Mouse (Mus musculus) cerebellum, postnatal 4 days (tissue): ENCODE measurements around the gene Nodal.

Source experiments
- DNase-seq, 2 experiments: peaks; one replicate each; pipeline ENCODE4 v3.0.0; 2022; ENCODE audit warnings: low spot score in 2 of 2, mixed read lengths in 1 of 2

Nodal gene

GRCm38 (mm10) chr10:61398125-61398524 is 19.6 kb upstream of the Nodal start:
- DNase-seq = no peak

- peak; percentile 57 to 73 for DNase-seq
Measured at GRCm38 (mm10) chr10:61399156-61399734, 18.5 kb upstream of the Nodal start.

DNA sequence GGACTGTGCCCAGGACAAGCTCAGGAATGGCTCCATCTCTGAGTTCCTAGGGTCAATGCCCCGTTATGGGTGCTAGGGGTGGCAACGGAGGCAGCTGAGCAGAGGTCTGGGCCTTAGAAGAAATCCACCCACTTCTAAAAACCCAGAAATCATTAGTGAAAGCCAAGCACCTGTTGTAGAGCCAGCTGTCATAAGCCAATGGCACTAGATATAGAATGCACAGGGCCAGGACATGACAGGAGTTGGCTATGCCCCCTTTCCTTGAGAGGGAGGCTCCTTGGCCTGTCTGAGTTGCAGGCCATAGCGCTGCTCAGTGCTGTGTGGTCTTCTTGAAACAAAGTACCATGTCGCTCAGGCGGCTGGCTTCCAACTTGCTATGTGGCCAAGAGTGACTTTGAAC is 17.4 kb upstream of the Nodal start:
- DNase-seq = no peak

DNA sequence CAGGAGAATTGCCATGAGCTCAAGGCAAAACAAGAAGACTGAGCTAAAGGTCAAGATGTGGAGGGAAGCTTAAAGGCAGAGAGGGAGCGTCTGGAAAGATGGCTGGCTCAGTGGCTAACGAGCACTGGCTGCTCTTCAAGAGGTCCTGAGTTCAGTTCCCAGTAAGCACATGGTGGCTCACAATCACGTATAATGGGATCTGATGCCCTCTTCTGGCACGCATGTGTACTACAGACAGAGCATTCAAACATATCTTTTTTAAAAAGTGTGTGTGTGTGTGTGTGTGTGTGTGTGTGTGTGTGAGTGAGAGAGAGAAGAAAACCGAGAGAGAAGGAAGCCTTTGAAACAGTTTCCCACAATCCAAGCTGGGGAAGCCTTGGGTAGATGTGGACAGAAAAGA is 15.3 kb upstream of the Nodal start:
- DNase-seq = no peak

GRCm38 (mm10) chr10:61402911-61403310 is 14.9 kb upstream of the Nodal start:
- DNase-seq = no peak

- DNase-seq = no peak
Measured at GRCm38 (mm10) chr10:61405958-61406357, 11.8 kb upstream of the Nodal start.

DNA sequence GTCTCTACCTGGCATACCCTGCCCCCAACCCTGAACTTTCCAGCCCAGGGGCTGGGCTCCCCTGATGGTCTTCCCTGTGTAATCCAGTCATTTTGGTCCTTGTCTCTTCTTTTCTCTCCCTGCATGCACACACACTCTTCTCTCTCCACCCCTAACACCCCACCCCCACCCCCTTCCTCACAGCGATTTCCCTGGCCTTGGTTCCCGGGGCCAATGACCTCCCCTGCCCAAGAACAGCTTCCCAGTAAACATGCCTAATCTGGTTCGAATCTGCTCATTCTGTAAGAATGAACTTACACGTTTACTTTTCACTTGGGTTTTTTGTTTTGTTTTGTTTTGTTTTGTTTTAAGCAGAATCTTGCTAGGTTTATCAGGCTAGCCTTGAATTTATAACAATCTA is 8.0 kb upstream of the Nodal start:
- no peak for DNase-seq

GRCm38 (mm10) chr10:61410193-61410592 is 7.6 kb upstream of the Nodal start:
- no peak for DNase-seq

DNA sequence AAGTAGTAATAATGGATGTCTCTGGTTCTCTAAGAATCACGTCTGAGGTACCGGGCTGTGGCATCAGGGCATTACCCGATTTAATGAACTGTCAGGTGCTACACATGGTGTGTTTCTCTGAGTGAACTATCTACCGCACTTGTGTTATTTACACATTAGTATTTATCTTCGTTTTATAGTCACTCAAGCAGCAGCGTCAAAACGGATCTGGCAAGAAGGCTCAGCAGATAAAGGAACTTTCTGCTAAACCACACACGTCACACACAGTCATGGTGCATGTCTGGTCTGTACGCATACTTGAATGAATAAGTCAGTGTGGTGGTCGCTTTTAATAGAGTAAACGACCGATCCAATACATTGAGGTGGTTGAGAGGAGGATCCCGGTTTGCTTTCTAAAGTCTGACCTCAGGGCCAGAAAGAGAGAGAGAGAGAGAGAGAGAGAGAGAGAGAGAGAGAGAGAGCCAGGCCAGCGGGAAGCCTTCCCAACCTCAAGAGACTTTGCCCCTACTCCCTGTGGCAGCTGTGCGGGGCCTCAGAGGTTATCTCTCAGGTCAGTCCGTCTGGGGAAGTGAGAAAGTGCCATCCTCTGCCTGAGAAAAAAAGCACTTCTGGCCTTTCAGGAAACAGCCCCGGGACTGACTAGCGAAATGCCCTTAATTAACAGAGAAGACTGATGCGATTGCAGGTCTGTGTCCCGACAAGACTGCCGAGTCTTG is 4.7 kb upstream of the Nodal start:
- DNase-seq = no peak

DNA sequence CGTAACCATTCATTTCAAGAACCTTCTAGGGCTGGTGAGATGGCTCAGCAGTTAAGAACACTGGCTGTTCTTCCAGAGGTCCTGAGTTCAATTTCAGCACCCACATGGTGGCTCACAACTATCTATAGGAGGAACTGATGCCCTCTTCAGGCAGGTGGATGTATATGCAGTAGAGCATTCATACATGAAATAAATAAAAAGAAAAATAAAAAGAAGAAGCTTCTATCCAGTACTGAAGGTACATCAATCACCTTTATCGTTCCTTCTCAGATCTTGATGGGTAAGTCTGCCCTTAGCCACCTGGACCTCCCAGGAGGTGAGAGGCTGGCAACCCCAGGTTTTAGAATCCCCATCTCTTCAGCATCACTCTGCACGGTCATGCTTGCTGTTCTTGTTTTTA is 2.5 kb upstream of the Nodal start:
- no peak for DNase-seq

DNA sequence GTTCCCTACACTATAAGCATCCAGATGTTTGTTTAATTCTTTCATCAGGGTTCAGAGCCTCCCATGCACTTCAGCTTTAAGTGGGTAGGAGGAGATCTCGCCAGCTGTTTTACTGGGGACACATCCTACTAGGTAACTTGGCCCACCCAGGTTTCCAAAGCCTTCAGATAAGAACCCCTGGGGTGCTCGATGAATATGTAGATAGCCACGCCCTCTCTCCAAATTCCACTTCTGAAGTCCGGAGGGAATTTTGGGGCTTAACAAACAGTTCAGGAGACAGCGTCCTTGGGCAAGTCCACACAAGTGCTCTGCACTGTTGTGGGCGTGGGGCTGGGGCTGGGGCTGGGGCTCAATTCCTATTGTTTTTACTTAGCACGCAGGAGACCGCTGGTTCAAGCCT is 1.9 kb upstream of the Nodal start:
- DNase-seq = no peak

- DNase-seq = no peak
Measured at GRCm38 (mm10) chr10:61416561-61416960, 1.2 kb upstream of the Nodal start.

GRCm38 (mm10) chr10:61417046-61417445 is 726 bp upstream of the Nodal start:
- DNase-seq = no peak

GRCm38 (mm10) chr10:61418131-61418900 is 544 bp downstream of the Nodal start:
- DNase-seq = no peak

- DNase-seq = no peak
Measured at GRCm38 (mm10) chr10:61419146-61419545, 1.4 kb downstream of the Nodal start.

GRCm38 (mm10) chr10:61420011-61420410 is 2.2 kb downstream of the Nodal start:
- DNase-seq = no peak

GRCm38 (mm10) chr10:61422861-61423260 is 5.1 kb downstream of the Nodal start:
- no peak for DNase-seq

DNA sequence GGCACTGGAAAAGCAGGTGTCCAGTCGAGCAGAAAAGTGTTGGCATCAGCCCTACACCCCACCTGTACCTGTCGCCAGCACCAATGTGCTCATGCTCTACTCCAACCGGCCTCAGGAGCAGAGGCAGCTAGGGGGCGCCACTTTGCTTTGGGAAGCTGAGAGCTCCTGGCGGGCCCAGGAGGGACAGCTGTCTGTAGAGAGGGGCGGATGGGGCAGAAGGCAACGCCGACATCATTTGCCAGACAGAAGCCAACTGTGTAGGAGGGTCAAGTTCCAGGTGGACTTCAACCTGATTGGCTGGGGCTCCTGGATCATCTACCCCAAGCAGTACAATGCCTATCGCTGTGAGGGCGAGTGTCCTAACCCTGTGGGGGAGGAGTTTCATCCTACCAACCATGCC is 5.5 kb downstream of the Nodal start:
- DNase-seq = peak in 1 of 2 experiments; percentile 45

DNA sequence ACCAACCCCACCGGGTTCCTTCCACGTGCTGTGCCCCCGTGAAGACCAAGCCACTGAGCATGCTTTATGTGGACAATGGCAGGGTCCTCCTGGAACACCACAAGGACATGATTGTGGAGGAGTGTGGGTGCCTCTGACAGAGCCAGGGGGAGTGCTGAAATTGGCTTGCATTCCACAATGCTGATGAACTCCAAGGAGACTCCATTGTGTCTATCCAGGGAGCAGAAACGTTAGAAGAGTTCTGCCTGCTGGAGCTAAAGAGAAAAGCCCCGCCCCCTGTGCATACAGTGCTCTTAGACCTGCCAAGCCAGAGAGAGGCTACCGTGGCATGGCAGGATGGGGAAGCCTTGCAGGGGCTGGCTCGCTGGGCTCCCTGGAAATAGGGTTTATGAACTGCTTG is 6.7 kb downstream of the Nodal start:
- DNase-seq = no peak

DNA sequence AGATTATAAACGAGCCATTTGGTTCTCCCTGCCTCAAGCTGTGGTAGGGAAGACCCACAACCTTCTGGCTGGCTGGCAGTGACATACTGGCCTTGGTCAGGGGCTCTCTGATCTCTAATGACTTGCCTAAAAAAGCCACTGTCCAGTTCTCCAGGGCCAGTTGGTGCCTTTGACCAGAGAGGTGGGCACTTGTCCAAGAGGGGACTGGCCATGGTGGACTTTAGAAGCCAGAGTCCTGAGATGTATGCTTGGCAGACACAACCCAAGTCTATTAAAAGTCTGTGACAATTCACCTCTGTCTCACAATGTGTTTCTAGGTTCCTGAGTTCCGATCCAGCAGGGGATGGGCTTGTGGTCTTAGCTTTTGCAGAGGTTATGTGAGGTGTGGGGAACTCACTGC is 7.3 kb downstream of the Nodal start:
- DNase-seq = no peak

GRCm38 (mm10) chr10:61426251-61426757 is 8.5 kb downstream of the Nodal start:
- DNase-seq = no peak

DNA sequence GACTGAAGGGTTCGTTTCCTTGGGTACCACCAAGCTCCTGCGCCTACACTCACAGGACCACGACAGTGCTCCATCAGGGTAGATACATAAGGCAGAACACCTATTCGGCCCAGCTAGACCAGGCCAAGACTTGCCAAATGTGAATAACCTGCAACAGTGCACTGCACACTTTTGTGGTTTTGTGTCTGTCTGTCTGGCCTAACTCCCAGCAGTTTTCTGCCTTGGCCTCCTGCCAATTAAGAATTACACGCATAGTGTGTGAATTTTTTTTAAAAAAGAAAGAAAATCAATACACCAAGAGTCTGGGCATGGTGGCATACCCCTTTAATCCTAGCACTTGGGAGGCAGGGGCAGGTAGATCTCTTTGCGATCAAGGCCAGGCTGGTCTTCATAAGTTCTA is 10.2 kb downstream of the Nodal start:
- DNase-seq = no peak

GRCm38 (mm10) chr10:61428416-61428815 is 10.6 kb downstream of the Nodal start:
- no peak for DNase-seq
